Mouse (Mus musculus) testis, adult 2 months (tissue): Measurements from ENCODE around the gene Serpind1.

ENCODE experiments used
- CTCF ChIP-seq: fragments of 200-500 bp; IDR thresholded peaks from 2 replicates; pipeline ENCODE4 v1.5.1; 2012; ENCODE audit warnings: low read depth, mild to moderate bottlenecking, inconsistent platforms, low read length, moderate library complexity; ENCODE audit not compliant: control insufficient read depth, insufficient read depth, insufficient replicate concordance
- POLR2A ChIP-seq: fragments of 200-500 bp; IDR thresholded peaks from 2 replicates; pipeline ENCODE4 v1.6.1; 2012; ENCODE audit warnings: low read depth, mild to moderate bottlenecking, inconsistent platforms, low read length, moderate library complexity; ENCODE audit not compliant: control insufficient read depth

GRCm38 (mm10) chr16:17392784-17393183 is 61.6 kb downstream of the Serpind1 start:
- TF ChIP-seq POLR2A: no peak
- no peak for TF ChIP-seq CTCF
